Mouse (Mus musculus) limb, embryonic 11.5 days (tissue): Measurements from ENCODE around the gene Fgfr2. TPM values are rescaled to one million over a fixed set of nuclear protein-coding genes. Genes with fewer than 3 reads are reported as not detected.

Source experiments
- ATAC-seq: fragments of 200-750 bp; cut with Nextera tagmentation; 2 replicates; pipeline ENCODE4 v1.8.0; 2017; ENCODE audit warnings: low read depth; ENCODE audit not compliant: insufficient number of reproducible peaks, low FRiP score, low TSS enrichment
- DNase-seq: peaks from one replicate; pipeline ENCODE4 v3.0.0-alpha.2; 2015; ENCODE audit warnings: low spot score
- H3K27ac ChIP-seq: fragments of 300-500 bp; sonication (generic); replicated peaks from 2 replicates; pipeline ENCODE4 v1.5.1; 2014; ENCODE audit warnings: low read depth, mild to moderate bottlenecking, low read length
- H3K27me3 ChIP-seq: fragments of 300-500 bp; sonication (generic); 2 replicates; pipeline ENCODE4 v1.6.1; 2014; ENCODE audit warnings: mild to moderate bottlenecking, low read length, mixed read lengths; ENCODE audit not compliant: control insufficient read depth, insufficient read depth
- H3K36me3 ChIP-seq: fragments of 300-500 bp; sonication (generic); 2 replicates; pipeline ENCODE4 v1.6.1; 2014; ENCODE audit warnings: mild to moderate bottlenecking, low read length, moderate library complexity, mixed read lengths; ENCODE audit not compliant: control insufficient read depth, insufficient read depth
- H3K4me1 ChIP-seq: fragments of 300-500 bp; sonication (generic); 2 replicates; pipeline ENCODE4 v1.6.1; 2014; ENCODE audit warnings: low read length, mixed read lengths; ENCODE audit not compliant: control insufficient read depth, insufficient read depth
- H3K4me2 ChIP-seq: fragments of 300-500 bp; sonication (generic); 2 replicates; pipeline ENCODE4 v1.6.1; 2014; ENCODE audit warnings: low read depth, mild to moderate bottlenecking, moderate library complexity; ENCODE audit not compliant: severe bottlenecking
- H3K4me3 ChIP-seq: fragments of 300-500 bp; sonication (generic); 2 replicates; pipeline ENCODE4 v1.5.1; 2014; ENCODE audit warnings: low read depth, low read length
- H3K9ac ChIP-seq: fragments of 300-500 bp; sonication (generic); 2 replicates; pipeline ENCODE4 v1.6.1; 2014; ENCODE audit warnings: mild to moderate bottlenecking, low read length
- H3K9me3 ChIP-seq: fragments of 300-500 bp; sonication (generic); 2 replicates; pipeline ENCODE4 v1.6.1; 2016; ENCODE audit warnings: low read length; ENCODE audit not compliant: control insufficient read depth
- WGBS: fragments of 180-500 bp; shearing (Covaris S2); extraction: QIAGEN DNeasy Blood & Tissue Kit; methylation state at CpG from one replicate; pipeline ENCODE4 v1.1.7; 2014; 5-methylcytosine and 5-hydroxymethylcytosine counted together
- polyA plus RNA-seq: library from polyadenylated mRNA; unstranded; fragments of >200 nt; fragmentation: Nextera tagmentation; extraction: Ambion mirVana; gene quantifications from 2 replicates; pipeline ENCODE4 v1.2.1, GENCODE M21; 2014

The Fgfr2 gene
- polyA plus RNA-seq, 1 experiment from 2014 or later, result 60.1 TPM

GRCm38 (mm10) chr7:130213156-130213555, 2910.0 kb downstream of the Fgfr2 start:
- H3K9me3 ChIP-seq, result no peaks in the 10 kb centered on the region
- 0 out of 2 replicates have a peak, but pooled peaks cover 5% of the 10 kb centered on the region for H3K4me1 ChIP-seq
- no peak overlapping the region for H3K9ac ChIP-seq
- no peaks in the 10 kb centered on the region for H3K27me3 ChIP-seq
- H3K27ac ChIP-seq, result no peak overlapping the region
- no peak overlapping the region for H3K4me2 ChIP-seq
- WGBS, result 87% methylated on average over 5 of the region's 5 CpGs
- no peaks in the 10 kb centered on the region for H3K36me3 ChIP-seq
- no peak for ATAC-seq
- DNase-seq, result no peak
- no peak overlapping the region for H3K4me3 ChIP-seq

- H3K36me3 ChIP-seq, result no peaks in the 10 kb centered on the region
- WGBS, result 78% methylated on average over 5 of the region's 5 CpGs
- DNase-seq, result no peak
These were observed 2911.7 kb downstream of the Fgfr2 start for GRCm38 (mm10) chr7:130211411-130211810.

GRCm38 (mm10) chr7:130208601-130209000, 2914.5 kb downstream of the Fgfr2 start:
- no peak overlapping the region for H3K9ac ChIP-seq
- no peak overlapping the region for H3K27ac ChIP-seq
- H3K4me2 ChIP-seq, result no peak overlapping the region
- H3K9me3 ChIP-seq, result no peaks in the 10 kb centered on the region
- ATAC-seq, result no peak
- no peak overlapping the region for H3K4me3 ChIP-seq
- no peaks in the 10 kb centered on the region for H3K27me3 ChIP-seq
- peaks cover 5% of the 10 kb centered on the region for H3K4me1 ChIP-seq
- DNase-seq, result no peak
- H3K36me3 ChIP-seq, result no peaks in the 10 kb centered on the region
- WGBS, result 87% methylated on average over 4 of the region's 4 CpGs

More at GRCm38 (mm10) chr7:130211411-130211810, 2911.7 kb downstream of the Fgfr2 start:
- Histone ChIP-seq H3K4me1 (peaks cover 5% of the 10 kb centered on the region; the same call in 1 of the 2 replicates), H3K4me3 (no peak overlapping the region), H3K9ac (no peak overlapping the region), H3K9me3 (no peaks in the 10 kb centered on the region), H3K27me3 (no peaks in the 10 kb centered on the region), H3K4me2 (no peak overlapping the region), H3K27ac (no peak overlapping the region)
- ATAC-seq, result no peak

- H3K4me2 ChIP-seq, result no peak overlapping the region
- no peak for ATAC-seq
- H3K9ac ChIP-seq, result no peak overlapping the region
- no peak for DNase-seq
- WGBS, result 56% methylated on average over 6 of the region's 6 CpGs
- peaks cover 5% of the 10 kb centered on the region for H3K4me1 ChIP-seq
- no peaks in the 10 kb centered on the region for H3K9me3 ChIP-seq
- no peaks in the 10 kb centered on the region for H3K27me3 ChIP-seq
- no peak overlapping the region for H3K27ac ChIP-seq
- H3K36me3 ChIP-seq, result no peaks in the 10 kb centered on the region
- H3K4me3 ChIP-seq, result no peak overlapping the region
These were observed 2917.0 kb downstream of the Fgfr2 start for GRCm38 (mm10) chr7:130206181-130206582.

- 78% methylated on average over 7 of the region's 7 CpGs for WGBS
- Histone ChIP-seq H3K27ac (no peak overlapping the region), H3K4me1 (peaks cover 5% of the 10 kb centered on the region), H3K9me3 (no peaks in the 10 kb centered on the region), H3K4me2 (no peak overlapping the region), H3K27me3 (no peaks in the 10 kb centered on the region), H3K36me3 (no peaks in the 10 kb centered on the region), H3K9ac (no peak overlapping the region), H3K4me3 (no peak overlapping the region)
- no peak for ATAC-seq
- no peak for DNase-seq
These were observed 2918.0 kb downstream of the Fgfr2 start for GRCm38 (mm10) chr7:130205140-130205539.

- H3K4me1 ChIP-seq, result peaks cover 1% of the 10 kb centered on the region
- no peak overlapping the region for H3K27ac ChIP-seq
- no peaks in the 10 kb centered on the region for H3K36me3 ChIP-seq
These were observed 2922.1 kb downstream of the Fgfr2 start for GRCm38 (mm10) chr7:130201020-130201419.

GRCm38 (mm10) chr7:130199951-130200350, 2923.2 kb downstream of the Fgfr2 start:
- no peak overlapping the region for H3K4me3 ChIP-seq
- DNase-seq (no peak), ATAC-seq (no peak)
- no peaks in the 10 kb centered on the region for H3K4me1 ChIP-seq
- WGBS, result 91% methylated on average over 9 of the region's 9 CpGs
- H3K4me2 ChIP-seq, result no peak overlapping the region
- H3K36me3 ChIP-seq, result no peaks in the 10 kb centered on the region
- no peak overlapping the region for H3K9ac ChIP-seq
- H3K27me3 ChIP-seq, result no peaks in the 10 kb centered on the region
- H3K27ac ChIP-seq, result no peak overlapping the region
- H3K9me3 ChIP-seq, result no peaks in the 10 kb centered on the region

More at GRCm38 (mm10) chr7:130201020-130201419, 2922.1 kb downstream of the Fgfr2 start:
- WGBS, result 64% methylated on average over 8 of the region's 8 CpGs
- Histone ChIP-seq H3K27me3 (no peaks in the 10 kb centered on the region), H3K9ac (no peak overlapping the region), H3K4me3 (no peak overlapping the region), H3K4me2 (no peak overlapping the region), H3K9me3 (no peaks in the 10 kb centered on the region)
- ATAC-seq (no peak), DNase-seq (no peak)

- H3K9me3 ChIP-seq, result no peaks in the 10 kb centered on the region
- no peak for ATAC-seq
- H3K9ac ChIP-seq, result no peak overlapping the region
- no peaks in the 10 kb centered on the region for H3K4me1 ChIP-seq
- WGBS, result 96% methylated on average over 5 of the region's 5 CpGs
- H3K4me2 ChIP-seq, result no peak overlapping the region
- H3K27me3 ChIP-seq, result no peaks in the 10 kb centered on the region
- no peak overlapping the region for H3K4me3 ChIP-seq
- DNase-seq, result no peak
- no peaks in the 10 kb centered on the region for H3K36me3 ChIP-seq
- H3K27ac ChIP-seq, result no peak overlapping the region
These were observed 2923.8 kb downstream of the Fgfr2 start for GRCm38 (mm10) chr7:130199317-130199716.

GRCm38 (mm10) chr7:130195081-130195480, 2928.1 kb downstream of the Fgfr2 start:
- H3K27me3 ChIP-seq, result no peaks in the 10 kb centered on the region
- no peak overlapping the region for H3K9ac ChIP-seq
- H3K4me3 ChIP-seq, result no peak overlapping the region
- DNase-seq (no peak), ATAC-seq (no peak)
- WGBS, result 73% methylated on average over 2 of the region's 2 CpGs
- H3K27ac ChIP-seq, result no peak overlapping the region
- no peaks in the 10 kb centered on the region for H3K36me3 ChIP-seq
- peaks cover 10% of the 10 kb centered on the region for H3K4me1 ChIP-seq
- no peaks in the 10 kb centered on the region for H3K9me3 ChIP-seq
- no peak overlapping the region for H3K4me2 ChIP-seq
